Mouse (Mus musculus): ENCODE results near the gene Gabpb2.
A peak's percentile ranks its signal among the peaks of the same experiment; 100 is the strongest.
"Not testable (repeated sequence)": the region's sequence is repeated elsewhere in the genome, so short reads cannot be mapped to it uniquely, and the experiment has no call there.

Gabpb2 gene

DNA sequence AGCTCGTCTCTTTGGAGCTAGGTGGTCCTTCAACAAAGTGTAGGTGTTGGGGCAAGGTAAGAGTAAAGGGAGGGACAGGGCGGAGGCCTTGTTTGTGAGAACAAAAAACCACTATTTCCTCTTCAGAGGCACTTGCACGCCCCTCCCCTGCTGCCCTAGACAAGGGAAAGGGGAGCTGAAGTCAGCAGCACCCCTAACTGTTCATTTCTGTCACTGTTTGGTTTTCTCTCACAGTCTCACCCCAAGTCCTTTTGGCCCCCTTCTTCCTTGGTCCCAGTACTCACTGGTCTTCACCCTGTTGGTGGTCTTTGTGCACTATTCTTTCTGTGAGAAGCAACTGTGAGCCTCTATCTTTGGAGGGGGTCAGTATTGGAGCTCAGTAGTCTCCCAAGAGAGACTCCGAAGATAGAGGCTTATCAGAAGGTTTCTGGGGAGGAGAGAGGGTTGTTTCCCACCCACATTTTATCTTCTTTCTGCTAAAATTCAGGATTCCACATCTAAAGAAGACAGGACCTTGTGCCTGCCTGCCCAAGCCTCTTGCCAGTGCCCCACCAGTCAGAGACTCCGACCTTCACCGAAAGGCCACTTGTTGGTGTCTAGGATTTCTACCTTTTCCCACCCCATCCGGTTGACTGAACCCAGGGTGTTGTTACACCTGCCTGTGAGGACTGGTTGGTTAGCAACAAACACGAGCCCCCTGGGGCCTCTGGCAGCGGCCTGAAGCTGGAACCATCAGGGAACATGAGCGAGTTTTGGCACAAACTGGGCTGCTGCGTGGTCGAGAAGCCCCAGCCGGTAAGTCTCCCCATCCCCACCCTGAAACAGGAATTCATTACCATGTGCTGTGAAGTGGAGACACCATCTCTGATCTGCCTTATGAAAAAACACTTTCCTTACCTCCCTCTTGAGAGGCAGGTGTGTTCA lies 13.8 kb upstream of the Gabpb2 start, which contains the start of gene Mllt11:
TSS of gene Mllt11 (minus strand) at position 874 of the 924 bp plus-strand sequence.
- peak; percentile 57 to 75 for DNase-seq (ENCODE audit: low spot score in 2 of 2)

DNA sequence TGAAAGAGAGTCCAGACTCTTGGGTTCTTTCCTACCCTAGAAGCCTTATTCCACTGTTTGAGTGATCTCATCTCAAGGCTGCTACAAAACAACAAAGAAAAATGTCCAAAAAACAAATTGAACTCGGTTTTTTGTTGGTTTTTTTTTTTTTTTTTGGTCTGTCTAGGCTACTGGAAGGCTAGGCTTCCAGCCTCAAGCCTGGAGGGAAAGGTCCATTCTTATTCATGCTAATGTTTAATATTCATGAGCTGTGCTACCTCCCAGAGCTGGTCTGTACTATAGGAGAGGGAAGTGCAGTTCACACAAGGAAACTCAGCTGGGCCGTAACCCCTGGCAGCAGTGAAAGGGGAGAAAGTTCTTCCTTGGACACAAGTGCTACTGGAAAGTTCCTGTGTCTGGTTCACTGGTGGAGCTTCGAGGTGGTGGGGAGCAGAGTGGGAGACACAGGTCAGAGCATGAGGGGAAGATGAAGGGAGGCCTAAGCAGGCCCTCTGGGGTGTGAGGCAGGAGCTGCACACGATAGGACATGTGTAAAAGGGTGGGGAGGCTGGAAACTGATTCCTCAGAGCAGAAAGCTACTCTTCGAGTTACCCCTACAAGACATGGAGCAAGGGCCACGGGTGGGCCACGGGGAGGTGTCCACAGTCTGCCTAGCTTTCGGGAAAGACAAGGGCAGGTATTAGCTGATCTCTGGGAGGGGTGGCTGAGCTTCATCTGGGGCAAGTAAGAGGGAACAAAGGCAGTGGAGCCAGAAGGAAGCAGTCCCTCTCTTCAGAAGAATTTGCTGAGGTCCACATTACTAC lies 13.0 kb upstream of the Gabpb2 start:
- DNase-seq (ENCODE audit: low spot score in 2 of 2), result peak; percentile 38 to 74

DNA sequence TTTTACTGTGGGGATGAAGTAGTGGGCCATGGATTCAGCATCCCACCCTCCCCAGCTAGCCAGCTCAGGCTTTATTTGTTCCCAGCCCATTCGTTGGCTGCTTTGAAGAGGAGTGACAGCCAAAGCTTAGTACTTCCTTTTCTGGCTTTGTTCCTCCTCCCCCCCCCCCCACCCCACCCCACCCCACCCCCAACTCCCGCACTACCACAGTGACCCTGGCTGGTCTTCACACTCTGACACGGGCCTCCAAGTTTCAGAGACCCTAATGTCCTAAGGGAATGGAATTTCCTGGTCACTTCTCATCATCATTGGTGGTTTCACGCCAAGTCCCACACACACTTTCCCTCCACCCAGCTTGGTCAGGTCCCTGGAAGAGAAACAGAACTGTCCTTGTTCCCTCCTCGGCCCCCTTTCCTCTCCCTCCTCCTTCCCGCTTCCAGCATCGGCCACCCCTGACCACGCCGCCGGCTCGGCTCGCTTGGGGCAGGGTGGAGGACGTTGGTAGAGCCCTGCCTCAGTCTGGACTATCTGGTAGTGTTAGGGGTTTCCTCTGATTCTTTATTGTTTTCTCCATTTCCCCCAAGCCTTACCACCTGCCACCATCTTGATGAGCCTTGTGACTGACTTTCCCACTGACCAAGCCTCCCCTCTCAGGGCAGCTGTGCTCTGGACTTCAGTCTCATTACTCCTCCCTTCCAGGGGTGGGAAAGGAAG lies 12.2 kb upstream of the Gabpb2 start:
- peak; percentile 52 to 79 for DNase-seq (ENCODE audit: low spot score in 2 of 2)

DNA sequence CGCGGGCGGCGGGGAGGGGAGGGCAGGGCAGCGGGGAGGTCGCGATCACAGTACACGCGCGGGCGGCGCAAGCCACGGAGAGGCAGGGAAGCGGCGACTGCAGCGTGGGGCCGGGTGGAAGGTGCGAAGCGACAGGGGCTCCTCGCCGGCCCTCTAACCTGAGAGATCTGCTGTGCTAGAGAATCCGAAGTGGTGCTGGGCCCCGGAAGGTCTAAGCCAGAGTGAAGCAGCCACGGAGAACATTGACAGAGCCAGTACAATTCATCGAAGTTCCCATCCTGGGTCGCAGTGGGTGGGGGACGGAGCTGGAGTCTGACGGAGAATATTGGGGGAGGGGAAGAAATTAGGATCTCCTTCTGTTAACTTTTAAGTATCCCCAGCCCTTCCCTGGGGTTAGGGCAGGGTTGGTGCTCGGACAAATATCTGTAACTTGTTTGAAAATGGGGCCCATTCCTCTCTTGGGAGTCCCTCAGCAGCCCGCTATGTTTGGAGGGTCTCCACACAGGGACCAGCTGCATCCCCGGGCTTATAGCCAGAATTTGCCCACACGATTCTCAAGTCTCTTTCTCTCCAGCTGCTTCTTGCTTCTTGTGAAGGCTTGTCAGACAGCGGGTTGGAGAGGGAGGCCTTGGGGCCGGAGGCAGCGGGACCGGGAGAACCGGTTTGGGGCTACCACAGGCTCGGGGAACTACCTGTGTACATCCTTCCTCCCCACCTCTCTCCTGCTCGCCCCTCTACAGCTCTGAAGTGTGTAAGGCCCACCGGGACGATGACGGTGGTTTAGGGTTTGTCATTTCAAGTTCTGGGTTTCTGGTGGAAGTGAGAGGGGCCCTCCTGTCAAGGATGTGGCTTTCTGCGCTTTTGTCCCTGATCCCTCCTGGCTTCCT lies 11.4 kb upstream of the Gabpb2 start:
- DNase-seq (ENCODE audit: low spot score in 2 of 2), result peak; percentile 48 to 79

DNA sequence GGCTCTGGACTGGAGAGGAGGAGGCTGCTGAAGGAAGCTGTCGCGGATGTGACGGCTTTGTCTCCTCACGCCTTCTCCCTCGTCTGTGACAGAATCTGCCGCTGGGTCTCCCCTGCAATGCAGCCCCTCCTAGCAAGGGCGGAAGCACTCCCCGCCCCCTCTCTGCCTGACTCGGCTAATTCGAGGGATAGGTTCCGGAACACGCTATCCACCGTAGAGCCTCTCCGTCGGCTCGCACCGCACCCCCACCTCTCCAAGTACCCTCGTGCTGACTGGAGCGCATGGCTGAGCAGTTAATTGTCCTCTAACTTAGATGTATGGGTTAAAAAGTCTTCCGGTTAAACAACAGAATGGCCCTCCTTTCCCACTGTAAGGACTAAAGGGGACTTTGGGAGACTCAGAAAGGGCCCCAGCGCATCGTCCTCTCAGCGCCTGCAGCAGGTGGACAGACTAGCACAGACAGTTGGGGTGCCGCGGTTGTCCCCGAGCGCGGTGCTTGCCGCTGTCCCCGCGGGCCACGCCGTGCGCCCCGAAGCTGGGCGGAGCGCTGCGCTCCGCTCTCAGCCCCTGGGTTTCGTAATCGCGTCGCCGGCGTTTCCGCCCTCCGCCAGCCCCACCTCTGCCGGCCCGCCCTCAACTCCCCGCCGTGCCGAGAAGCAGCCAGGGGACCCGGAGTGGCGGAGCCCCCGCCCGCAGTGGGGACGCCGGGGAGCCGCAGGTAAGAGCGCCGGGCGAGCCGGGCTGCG lies 10.6 kb upstream of the Gabpb2 start, which contains the start of gene Cdc42se1:
TSS of gene Cdc42se1 (plus strand) at position 585 of the 746 bp plus-strand sequence.
- DNase-seq (ENCODE audit: low spot score in 2 of 2), result peak; percentile 89 to 95

DNA sequence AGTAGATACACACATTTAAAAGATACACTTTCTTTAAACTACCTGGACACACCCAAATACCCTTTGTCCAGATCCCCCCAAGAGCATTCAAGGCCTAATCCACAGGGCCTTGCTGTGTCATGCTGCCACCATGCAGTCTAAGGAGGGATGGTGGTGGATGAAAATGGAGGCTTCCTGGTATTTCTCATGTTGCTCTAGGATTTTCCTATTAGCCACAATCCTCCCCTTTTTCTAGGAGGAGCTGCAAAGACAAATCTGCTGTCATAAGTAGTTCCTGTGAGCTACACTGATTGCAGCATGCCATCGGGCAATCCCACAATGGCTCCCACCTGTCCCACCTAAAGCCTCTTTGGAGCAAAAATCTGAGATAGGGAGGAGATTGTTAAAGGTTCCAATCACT lies 9.5 kb upstream of the Gabpb2 start:
- no peak for DNase-seq (ENCODE audit: low spot score in 2 of 2)

DNA sequence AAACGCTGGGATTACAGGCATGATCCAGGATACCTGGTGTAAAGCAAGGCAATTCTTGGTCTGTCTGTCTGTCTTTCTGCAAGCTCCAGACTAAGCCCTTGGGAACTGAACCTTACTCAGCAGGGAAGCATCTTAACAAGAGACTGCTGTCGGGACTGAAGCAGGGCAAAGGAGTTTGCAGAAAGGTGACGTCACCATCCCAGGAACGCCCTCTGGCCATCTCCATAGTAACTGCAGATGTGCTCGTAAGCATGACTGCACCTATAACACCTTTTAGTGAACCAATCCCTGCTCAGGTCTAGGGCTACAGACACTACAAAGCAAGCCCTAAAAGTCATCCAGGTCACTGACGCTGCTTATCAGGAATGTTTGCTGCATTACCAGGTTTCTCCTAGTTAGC lies 6.6 kb upstream of the Gabpb2 start:
- DNase-seq (ENCODE audit: low spot score in 2 of 2), result no peak

DNA sequence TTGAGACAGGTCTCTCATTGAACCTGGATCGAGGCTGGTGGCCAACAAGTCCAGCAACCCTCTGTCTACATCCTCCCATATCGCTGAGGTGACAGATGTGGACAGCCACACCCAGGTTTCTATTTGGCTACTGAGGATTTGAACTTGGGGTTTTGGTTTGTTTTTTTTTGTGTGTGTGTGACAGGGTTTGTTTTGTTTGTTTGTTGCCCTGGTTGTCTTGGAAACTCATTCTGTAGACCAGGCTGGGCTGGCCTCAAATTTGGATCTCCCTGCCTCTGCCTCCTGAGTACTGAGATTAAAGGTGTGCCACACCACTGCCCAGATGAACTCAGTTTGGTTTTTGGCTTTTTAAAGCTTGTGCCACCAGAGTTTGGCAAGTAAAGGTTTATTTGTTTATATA lies 5.3 kb upstream of the Gabpb2 start:
- DNase-seq (ENCODE audit: low spot score in 2 of 2), result no peak

DNA sequence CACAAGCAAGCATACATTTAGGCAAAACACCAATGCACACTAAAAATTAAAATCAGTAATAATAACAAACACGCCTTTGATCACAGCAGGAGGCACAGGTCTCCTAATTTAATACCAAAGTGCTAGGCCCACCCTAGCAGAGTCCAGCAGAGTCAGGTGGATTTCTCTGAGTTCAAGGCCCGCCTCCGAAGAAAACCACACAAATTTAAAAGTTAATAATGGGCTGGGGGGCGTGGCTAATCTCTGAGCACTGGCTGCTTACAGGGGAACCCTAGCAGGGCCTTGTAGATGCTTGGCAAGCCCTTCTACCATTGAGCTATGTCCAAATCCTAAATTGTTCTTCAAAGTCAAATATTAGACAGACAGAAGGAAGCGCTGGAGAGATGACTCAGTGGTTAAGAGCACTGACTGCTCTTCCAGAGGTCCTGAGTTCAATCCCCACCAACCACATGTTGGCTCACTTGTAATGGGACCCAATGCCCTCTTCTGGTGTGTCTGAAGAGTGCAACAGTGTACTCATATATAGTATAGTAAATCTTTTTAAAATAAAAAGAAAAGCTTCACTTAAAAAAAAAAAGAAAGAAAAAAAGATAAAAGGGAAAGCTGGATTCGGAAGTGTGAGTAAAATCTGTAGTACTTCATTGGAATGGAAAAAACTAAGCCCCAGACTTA lies 886 bp upstream of the Gabpb2 start:
- DNase-seq (ENCODE audit: low spot score in 2 of 2), result peak; percentile 60 to 76

DNA sequence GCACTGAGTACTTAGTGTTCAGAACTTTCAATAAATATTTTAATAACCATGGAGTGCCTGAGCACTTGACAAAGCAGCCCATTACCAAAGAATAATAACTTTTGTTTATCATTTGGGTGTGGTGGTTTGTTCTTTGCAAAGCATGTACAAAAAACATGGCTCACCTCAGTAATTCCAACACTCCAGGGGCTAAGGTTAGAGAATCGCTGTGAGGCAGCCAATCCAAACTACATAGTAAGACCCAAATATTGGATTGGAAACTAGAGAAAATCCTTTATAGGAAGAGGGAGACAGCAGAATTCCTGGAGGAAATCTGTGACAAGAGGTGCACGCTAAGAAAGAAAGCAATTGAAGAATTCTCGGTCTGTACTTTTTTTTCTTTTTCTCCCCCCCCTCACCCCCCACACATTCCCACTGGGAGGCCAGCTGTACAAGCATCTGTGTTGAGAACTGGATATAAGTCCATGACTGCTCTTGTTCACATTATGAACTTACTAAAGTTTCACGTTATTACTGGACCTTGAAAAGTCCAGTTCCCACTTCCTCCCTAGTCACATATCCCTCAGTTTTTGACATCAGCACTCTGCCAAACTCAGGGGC lies 961 bp downstream of the Gabpb2 start:
- no peak for DNase-seq (ENCODE audit: low spot score in 2 of 2)

DNA sequence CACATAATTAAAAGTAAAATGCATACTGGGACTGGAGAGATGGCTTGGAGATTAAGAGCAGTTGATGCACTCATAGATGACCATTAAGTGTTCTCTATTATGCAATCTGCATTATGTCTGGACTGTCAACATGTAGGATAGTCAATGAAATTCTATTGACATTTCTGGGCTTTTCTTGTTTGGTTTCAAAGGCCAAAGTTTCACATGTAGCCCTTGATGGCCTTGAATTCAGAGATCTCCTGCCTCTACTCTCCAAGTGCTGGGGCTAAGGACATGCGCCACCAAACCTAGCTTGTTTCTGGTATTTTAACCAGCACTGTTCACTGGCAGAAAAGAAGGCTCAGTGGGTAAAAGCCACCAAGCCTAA lies 4.1 kb downstream of the Gabpb2 start:
- DNase-seq (ENCODE audit: low spot score in 2 of 2), result no peak

DNA sequence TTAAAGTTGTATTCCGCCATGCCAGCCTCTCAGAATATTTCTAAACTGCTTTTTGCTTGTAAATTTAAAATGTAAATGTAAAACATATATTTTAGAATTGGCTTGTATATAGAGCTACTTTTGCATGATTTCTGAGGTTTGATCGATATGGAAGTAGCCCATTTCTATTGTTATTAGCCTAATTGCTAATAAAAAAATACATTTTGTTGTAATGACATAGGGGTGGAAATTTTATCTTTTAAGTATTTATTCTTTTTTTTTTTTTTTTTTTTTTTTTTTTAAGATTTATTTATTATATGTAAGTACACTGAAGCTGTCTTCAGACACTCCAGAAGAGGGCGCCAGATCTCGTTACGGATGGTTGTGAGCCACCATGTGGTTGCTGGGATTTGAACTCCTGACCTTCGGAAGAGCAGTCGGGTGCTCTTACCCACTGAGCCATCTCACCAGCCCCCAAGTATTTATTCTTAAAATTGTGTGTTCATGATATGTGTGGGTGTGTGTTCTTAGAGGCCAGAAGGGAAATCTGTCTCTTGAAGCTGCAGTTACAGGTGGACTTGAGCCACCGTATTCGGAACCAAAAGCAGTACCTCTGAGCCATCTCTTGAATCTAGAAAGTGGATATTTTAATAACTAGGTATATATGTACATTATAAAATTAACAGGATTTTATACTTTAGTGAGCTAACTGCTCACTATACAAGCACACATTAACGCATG lies 4.7 kb downstream of the Gabpb2 start:
- DNase-seq (ENCODE audit: low spot score in 2 of 2), result not testable (repeated sequence)

DNA sequence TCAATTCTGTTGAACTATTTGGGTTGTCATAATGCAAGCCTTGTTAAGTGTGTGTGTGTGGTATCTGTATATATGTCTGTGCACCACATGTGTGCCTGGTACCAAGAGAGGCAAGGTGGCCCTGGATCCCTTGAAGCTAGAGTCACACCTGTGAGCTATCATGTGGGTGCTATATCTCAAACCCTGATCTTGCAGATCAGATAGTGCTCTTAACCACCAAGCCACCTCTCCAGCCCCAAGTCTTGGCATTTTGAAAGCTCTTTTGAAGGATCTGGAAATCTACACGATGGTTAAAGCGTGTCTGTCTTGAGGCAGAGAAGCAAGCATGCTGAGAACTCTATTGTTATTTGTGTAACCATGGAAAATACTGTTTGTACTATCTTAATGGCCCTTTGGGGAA lies 7.1 kb downstream of the Gabpb2 start:
- no peak for DNase-seq (ENCODE audit: low spot score in 2 of 2)

DNA sequence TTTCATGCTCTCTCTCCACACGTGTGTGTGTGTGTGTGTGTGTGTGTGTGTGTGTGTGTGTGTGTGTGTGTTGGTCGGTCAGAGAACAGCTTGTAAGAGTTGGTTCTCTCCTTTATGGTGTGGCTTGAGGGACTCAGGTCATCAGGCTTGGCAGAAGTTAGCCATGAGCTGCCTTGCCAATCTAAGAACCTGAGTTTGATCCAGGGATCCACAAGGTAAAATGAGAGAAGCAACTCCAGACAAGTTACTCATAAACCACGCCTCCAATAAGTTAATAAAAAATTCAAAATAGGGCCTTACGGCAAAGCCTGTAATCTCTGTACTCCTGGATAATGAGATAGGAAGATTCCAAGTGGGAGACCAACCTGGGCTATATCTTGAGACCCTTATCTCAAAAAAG lies 9.4 kb downstream of the Gabpb2 start:
- no peak for DNase-seq (ENCODE audit: low spot score in 2 of 2)

DNA sequence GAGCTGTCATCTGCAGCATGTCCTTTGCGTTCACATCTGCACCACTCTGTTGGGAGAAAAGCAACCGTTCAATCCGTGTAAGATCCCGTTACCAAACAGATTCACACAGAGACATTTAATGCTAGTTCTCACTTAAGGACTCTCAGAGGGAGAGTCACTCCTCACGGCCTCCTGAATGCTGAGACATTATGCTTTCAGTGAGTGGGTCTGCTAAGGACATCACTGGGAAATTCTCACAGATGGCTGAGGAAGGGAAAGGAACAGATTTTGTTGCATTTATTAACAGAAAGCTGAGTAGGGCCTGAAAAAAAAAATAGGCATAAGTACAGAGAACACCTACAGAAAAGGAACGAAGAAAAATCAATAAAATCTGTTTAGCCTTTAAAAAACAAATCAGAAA lies 13.8 kb downstream of the Gabpb2 start:
- DNase-seq (ENCODE audit: low spot score in 2 of 2), result no peak

DNA sequence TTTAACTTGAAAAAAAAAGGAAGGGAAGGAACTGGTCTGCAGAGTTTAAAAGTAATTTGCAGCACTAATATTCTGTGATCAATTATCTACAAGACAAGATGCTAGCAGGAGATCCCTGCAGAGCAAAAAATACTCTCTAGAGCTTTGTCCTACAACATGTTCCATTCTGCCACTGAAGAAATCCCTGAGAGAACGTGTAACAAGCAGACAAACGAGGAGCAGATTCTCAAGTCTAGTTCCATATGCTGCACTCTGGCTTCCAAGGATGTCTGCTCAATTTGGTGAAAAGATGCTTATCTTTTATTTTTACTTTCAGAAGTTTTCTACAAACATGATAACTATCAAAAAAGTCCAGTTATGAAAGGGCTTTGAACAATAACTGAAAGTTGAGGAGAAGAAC lies 17.2 kb downstream of the Gabpb2 start:
- no peak for DNase-seq (ENCODE audit: low spot score in 2 of 2)

DNA sequence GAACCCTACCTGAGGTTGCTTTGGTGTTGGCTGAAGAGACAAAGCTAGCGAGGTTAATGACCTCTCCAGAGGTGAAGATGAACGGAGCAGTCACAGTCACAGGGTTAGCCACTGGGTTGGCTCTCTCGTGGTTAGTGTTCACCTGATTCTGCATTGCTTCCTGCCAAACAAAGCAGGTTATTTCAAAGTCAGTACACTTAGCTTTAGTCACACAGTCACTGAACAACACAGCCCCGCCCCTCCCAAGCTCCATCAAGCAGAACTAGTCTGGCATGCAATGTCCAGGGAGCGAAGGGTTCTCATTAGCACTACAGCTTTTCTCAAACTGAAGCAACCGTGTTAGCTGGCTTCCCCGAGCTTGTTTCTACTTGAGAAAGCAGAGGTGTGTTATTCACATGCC lies 17.6 kb downstream of the Gabpb2 start:
- no peak for DNase-seq (ENCODE audit: low spot score in 2 of 2)

DNA sequence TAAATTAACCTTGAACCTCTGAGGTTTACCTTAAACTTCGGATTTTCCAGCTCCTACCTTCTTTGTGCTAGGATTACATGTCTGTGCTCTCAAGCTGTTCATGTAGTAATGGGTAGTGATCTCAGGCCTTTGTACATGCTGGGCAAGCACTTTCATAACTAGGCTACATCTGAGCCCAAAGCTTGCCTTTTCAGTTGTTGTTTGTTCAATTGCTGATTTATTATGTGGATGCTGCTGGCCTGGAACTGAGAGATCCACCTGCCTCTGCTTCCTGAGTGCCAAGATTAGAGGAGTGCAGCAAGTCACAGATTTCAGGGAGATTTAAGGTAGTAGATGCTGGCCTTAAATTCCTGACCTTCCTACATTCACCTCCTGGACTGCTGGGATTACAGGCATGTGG lies 18.6 kb downstream of the Gabpb2 start:
- DNase-seq (ENCODE audit: low spot score in 2 of 2), result no peak

DNA sequence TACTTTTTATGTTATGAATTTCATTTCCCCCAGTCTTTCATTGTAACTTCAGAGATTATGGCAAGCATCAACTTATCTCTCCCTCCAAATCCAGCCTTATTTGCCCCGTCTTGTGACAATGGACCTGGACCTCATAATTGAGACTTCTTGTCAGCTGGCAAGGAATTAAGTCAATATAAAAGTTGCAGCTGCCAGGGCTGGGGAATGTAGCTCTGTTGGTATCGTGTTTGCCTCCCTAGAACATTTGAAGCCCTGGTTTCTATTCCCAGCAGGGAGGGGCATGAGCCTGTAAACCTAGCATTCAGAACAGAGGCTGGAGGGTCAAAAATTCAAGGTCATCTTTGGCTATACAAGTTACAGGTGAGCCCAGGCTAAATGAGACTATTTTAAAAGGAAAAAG lies 21.9 kb downstream of the Gabpb2 start:
- no peak for DNase-seq (ENCODE audit: low spot score in 2 of 2)
